14 mouse cellular contexts compared by ENCODE assay signal in the genomic region with DNA sequence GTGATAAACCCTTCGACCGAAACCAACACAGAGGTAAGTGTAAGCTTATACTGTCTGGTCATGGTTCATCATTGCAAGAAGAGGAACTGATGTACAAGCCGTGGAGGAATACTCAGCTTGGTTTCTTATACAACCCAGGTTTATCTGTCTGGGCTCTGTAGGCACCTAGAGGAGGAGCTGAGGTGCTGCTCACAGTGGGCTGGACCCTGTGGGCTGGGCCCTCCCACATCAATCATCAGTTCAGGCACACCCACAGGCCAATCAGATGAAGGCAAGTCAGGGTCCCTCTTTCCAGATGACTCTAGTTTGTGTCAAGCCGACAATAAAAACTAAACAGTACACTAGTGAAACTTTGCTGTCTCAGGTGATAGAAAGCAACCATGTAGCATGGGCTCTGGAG.
"Had no signal": no experiment of that assay in that cellular context is flagged by ENCODE, and none has a peak within 500 bp of the region (broad histone marks: within the 10 kb centered on the region; RNA-seq: fewer than 3 reads in every experiment).

No protein-coding gene starts in this region.

- H3K4me1 ChIP-seq: limb, embryonic 15.5 days; midbrain, embryonic 13.5 days had no signal

- DNase-seq: kidney, adult 8-10 months; kidney, postnatal 36 days; layer of hippocampus, adult 9-11 months; lung, embryonic 14.5 days; lung, postnatal 10 days; right cerebral cortex, postnatal 14 days; thymus, adult 2 months; thymus, postnatal 25 days had no signal

- H3K9me3 ChIP-seq: limb, embryonic 15.5 days; midbrain, embryonic 13.5 days; stomach, embryonic 15.5 days had no signal

- H3K36me3 ChIP-seq: limb, embryonic 15.5 days; midbrain, embryonic 13.5 days; stomach, embryonic 15.5 days had no signal

- H3K4me3 ChIP-seq: limb, embryonic 15.5 days; midbrain, embryonic 13.5 days; stomach, embryonic 15.5 days had no signal

- H3K27me3 ChIP-seq: limb, embryonic 15.5 days; midbrain, embryonic 13.5 days; stomach, embryonic 15.5 days had no signal

- H3K9ac ChIP-seq: limb, embryonic 15.5 days; lung, embryonic 14.5 days; midbrain, embryonic 13.5 days; stomach, embryonic 15.5 days had no signal

- H3K27ac ChIP-seq: kidney, postnatal 0 days; limb, embryonic 15.5 days; macrophage; midbrain, embryonic 13.5 days; stomach, embryonic 15.5 days had no signal

- H3K4me2 ChIP-seq: limb, embryonic 15.5 days; lung, embryonic 14.5 days; midbrain, embryonic 13.5 days; stomach, embryonic 15.5 days had no signal

- ATAC-seq: intestine, postnatal 0 days; midbrain, embryonic 13.5 days had no signal
